Mouse (Mus musculus) left cerebral cortex, postnatal 4 days (tissue): ENCODE measurements around the gene Ston2. TPM values are rescaled to one million over a fixed set of nuclear protein-coding genes. Genes with fewer than 3 reads are reported as not detected.

Source experiments
- DNase-seq: peaks from one replicate; pipeline ENCODE4 v3.0.0-alpha.2; 2022
- intact Hi-C: fragments of 180-260 bp; cut with DNase I; formaldehyde crosslinking; loops from one replicate; pipeline ENCODE4 v1.15.1; 2025
- total RNA-seq, 2 experiments: library from RNA; stranded (reverse); gene quantifications; 2 replicates each; pipeline ENCODE4 v1.2.3; 2021

Ston2 gene
- total RNA-seq, result 10 to 100 TPM; 14.2 to 16.6 TPM

GRCm38 (mm10) chr12:91787959-91788437, at the start of gene Ston2:
TSS of gene Ston2 (minus strand) at chr12:91788387.
- no peak for DNase-seq
- intact Hi-C loops, result loop anchor here (2.0 kb wide), 1 partner anchor 147 kb away; no protein-coding TSS in a partner anchor

DNA sequence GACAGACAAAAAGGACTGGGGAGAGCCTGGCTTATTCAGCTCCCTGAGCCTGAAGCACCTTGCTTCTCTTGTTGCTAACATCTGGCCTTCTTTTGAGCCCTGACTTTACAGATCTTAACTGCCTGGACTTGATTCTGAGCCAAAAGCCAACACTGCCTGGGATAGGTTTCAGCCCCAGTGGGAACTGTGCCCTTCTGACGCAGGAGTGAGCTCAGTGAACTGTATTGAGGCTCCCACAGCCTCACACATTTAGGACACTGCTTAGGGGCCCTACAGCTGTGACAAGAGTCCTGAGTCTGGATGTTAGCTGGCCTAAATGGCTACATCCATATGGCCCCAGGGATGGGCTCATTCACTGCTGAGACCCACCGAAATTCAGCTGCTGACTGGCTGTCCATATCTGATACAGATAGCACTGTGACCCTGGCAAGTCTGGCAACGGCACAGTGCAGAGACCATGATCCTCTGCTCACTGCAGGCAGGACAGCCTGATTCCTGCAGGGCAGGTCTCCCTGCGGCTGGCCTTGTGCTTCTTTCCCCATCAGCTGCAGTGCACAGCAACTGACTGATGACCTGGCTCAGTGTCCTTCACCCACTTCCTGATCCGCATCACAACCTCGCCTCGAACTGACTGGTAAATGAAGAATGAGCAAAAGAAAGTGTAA, 49.3 kb upstream of the Ston2 start:
- intact Hi-C loops, result no loop called here

DNA sequence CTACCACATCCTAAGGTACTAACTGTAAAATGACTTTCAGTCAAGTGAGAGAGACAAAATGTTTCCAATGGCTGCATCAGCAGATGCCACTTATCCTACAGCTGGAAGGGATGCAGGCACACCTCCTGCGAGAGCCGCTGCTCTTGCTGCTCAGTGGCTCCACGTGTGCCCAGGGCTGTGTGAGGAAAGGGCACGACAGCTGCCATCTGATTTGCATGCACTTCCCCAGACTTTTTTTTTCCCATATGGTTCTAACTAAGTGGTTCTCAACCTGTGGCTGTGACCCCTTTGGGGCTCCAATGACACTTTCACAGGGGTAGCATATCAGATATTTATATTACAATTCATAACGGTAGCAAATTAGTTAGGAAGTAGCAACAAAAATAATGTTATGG, 45.7 kb upstream of the Ston2 start:
- DNase-seq, result no peak
- intact Hi-C loops, result no loop called here

More for the DNA sequence above, 49.3 kb upstream of the Ston2 start:
- no peak for DNase-seq

GRCm38 (mm10) chr12:91833237-91833938, 45.2 kb upstream of the Ston2 start:
- no peak for DNase-seq
- intact Hi-C loops, result no loop called here

GRCm38 (mm10) chr12:91831410-91831809, 43.2 kb upstream of the Ston2 start:
- intact Hi-C loops, result no loop called here
- DNase-seq, result peak; percentile 39

DNA sequence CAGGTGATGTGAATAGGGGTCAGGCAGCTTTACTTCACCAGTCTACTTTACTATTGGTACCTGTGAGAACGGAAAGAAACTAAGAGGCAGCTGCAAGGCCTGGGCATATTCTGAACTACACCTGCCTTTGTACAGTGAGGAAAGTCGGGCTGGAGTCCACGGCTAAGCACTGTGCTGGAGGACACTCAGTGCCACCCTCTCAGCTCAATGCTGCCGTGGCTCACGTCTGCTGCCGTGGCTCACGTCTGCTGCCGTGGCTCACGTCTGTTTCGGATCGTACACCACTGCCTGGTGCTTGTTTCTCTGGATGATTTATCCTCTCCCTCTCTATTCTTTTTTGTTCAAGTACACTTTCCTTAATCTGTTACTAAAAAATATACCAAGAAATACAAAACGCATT, 32.3 kb upstream of the Ston2 start:
- intact Hi-C loops, result no loop called here
- no peak for DNase-seq

DNA sequence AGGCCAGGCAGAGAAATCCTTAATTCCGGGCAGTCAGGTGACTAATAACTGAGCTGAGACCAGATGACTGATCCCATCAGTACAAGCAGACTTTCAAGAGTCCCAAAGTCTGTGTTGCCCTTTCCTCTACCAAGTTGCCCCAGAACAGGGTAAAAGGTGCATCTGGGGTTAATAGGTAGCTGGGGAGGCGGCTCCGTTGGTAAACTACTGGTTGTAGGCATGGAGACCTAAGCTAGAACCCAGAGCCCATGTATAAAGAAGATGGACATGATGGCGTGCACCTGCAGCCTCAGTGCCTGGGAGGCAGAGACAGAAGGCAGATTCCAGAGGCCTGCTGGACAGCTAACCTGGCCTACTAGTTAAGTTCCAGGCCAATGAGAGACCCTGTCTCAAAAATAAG, 30.5 kb upstream of the Ston2 start:
- DNase-seq, result no peak
- intact Hi-C loops, result no loop called here

DNA sequence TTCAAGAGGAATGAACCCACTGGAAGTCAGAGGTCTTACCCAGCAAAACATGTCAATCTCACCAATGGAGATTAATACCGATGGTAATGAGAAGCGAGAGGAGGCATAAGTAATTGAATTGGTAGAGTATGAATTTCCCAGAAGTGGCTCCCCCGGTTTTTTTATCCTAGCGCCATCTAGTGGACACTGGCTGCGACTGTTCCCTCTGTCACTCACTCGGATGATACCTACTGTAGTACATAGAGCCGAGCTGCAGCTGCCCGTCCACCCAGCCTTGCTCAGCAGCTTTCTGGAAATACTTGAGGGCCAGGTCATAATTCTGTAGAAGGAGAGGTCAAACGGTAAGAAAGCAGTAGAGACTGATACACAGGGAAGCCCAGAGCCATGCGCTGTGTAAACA, 27.8 kb upstream of the Ston2 start:
- intact Hi-C loops, result no loop called here
- peak; percentile 53 for DNase-seq

- intact Hi-C loops, result no loop called here
- no peak for DNase-seq
These were observed 27.4 kb upstream of the Ston2 start for GRCm38 (mm10) chr12:91815552-91815951.

DNA sequence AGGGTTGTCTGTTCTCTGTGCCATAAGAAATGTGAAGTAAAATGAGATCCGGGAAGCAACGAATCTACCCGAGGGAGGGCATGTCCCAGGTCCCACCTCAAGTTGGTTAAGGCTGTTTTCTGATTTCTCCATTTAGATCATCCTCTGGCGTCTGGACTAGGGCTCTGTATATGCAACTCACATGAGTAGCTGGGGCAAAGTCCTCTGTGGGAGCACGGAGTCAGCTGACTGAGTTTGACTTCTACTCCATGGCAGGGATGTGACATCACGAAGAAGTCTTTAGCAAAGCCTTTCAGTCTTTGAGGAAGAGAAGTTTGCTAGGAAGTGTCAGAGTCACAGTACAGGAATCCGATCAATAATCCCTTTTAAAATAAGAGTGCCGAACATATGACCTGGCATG, 20.7 kb upstream of the Ston2 start:
- intact Hi-C loops, result no loop called here
- DNase-seq, result no peak

DNA sequence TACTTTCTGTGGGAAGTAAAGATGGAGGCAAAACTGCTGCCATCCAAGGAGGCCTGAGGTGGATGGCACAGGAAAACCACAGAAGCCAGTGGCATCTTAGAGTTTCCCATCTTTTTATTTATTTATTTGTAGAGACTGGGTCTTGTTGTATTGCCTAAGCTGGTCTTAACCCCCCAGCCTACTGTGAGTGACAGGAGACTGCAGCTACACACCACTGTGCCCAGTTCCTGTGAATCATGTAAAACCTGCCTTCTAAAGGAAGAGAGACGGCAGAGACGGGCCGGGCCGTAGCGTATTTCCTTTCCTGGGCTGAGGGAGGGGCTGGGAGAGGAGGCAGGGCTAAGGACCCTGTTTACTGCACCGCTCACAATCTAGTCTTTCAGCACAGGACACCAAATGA, 19.6 kb upstream of the Ston2 start:
- intact Hi-C loops, result no loop called here
- DNase-seq, result no peak

DNA sequence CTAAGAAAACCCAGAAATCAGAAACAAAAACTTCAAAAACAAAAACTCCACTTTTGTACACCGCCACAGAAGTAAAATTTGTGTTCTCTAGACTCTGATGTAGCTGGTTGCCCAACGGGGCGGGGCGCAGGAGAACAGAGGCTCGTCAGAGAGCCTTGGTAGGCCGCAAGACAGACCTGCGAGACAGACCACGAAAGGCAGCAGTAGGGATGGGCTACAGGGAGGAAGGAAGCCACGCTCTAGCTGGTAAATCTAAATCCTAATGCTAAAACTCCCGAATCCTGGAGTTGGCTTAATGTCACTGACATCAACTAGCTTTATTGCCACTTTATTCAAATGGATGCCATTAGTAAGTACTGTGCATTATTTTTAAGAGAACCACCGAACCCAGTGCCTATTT, 18.9 kb upstream of the Ston2 start:
- DNase-seq, result no peak
- intact Hi-C loops, result no loop called here

DNA sequence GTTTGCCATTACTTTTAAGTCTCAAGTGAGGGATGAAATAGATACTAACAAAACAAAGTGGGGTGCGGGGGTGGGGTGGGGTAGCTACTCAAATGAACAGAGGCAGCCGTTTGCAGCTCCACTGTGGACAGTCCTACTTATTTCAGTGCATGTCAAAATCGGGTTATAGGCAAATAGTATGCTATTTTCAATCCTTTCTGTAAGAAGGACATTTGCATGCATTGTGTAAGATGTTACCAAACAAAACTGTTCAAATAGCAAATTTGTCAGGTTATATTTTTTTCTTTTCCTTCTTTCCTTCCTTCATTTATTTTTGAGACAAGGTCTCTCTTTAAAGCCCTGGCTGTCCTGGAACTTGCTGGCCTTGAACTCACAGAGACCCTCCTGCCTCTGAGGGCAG, 16.1 kb upstream of the Ston2 start:
- intact Hi-C loops, result loop anchor here (5.0 kb wide), 1 partner anchor 162 kb away; no protein-coding TSS in a partner anchor
- no peak for DNase-seq

DNA sequence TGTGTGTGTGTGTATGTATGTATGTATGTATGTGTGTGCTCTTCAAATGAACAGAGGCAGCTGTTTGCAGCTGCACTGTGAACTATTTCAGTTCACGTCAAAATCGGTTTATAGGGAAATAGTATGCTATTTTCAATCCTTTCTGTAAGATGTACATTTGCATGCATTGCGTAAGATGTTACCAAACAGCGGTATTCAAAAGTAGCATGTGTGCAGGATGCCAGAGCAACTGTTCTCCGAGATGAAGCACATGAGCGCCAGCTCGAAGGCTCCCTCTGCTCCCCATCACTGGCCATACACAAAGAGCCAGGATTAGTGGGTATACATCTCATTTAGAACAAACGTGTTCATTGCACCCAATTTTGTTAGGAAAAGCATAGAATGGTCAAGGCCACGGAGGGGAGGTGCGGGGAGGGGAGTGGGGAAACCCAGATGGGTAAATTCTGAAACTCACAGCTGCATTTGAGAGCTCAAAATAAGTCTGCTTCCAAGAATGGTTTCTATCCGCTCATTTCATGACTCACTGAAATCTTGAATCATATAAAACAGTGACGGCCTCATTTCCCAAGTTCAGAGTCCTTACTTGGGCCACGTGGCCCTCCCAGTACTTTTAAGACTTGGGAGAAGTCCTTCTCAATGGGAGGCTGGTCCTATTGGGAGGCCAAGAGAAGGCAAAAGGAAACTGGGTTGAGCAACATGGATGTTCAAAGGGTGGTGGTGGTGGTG, 15.2 kb upstream of the Ston2 start:
- intact Hi-C loops, result loop anchor here (5.0 kb wide), 1 partner anchor 161 kb away; no protein-coding TSS in a partner anchor
- DNase-seq, result no peak

GRCm38 (mm10) chr12:91802586-91803206, 14.5 kb upstream of the Ston2 start:
- intact Hi-C loops, result loop anchor here (5.0 kb wide), 1 partner anchor 160 kb away; no protein-coding TSS in a partner anchor
- DNase-seq, result no peak

GRCm38 (mm10) chr12:91800861-91801385, 12.7 kb upstream of the Ston2 start:
- intact Hi-C loops, result loop anchor here (5.0 kb wide), 1 partner anchor 159 kb away; no protein-coding TSS in a partner anchor
- peak; percentile 65 for DNase-seq

- no peak for DNase-seq
These were observed 11.7 kb upstream of the Ston2 start for GRCm38 (mm10) chr12:91799821-91800335.

GRCm38 (mm10) chr12:91799379-91799773, 11.2 kb upstream of the Ston2 start:
- DNase-seq, result no peak
- intact Hi-C loops, result loop anchor here (5.0 kb wide), 1 partner anchor 397 kb away; no protein-coding TSS in a partner anchor

More at GRCm38 (mm10) chr12:91799821-91800335, 11.7 kb upstream of the Ston2 start:
- intact Hi-C loops, result loop anchor here (5.0 kb wide), 2 partner anchors 158 to 398 kb away; no protein-coding TSS in a partner anchor

GRCm38 (mm10) chr12:91798720-91799378, 10.7 kb upstream of the Ston2 start:
- DNase-seq, result no peak
- intact Hi-C loops, result loop anchor here (5.0 kb wide), 1 partner anchor 397 kb away; no protein-coding TSS in a partner anchor
